Mouse (Mus musculus) 3T3-L1 (cell line): ENCODE data around the gene Jarid2.

Source experiments
- DNase-seq: peaks from one replicate; pipeline ENCODE4 v3.0.0-alpha.2; 2015; ENCODE audit warnings: low read depth, low spot score

Jarid2 gene

GRCm38 (mm10) chr13:44915945-44916344, 186.7 kb downstream of the Jarid2 start:
- DNase-seq = peak; percentile 65

- DNase-seq = no peak
These were observed 187.9 kb downstream of the Jarid2 start for GRCm38 (mm10) chr13:44917202-44917601.

GRCm38 (mm10) chr13:44918269-44918668, 189.0 kb downstream of the Jarid2 start:
- DNase-seq = no peak

- no peak for DNase-seq
These were observed 191.8 kb downstream of the Jarid2 start for GRCm38 (mm10) chr13:44921095-44921494.

- DNase-seq = no peak
These were observed 192.4 kb downstream of the Jarid2 start for GRCm38 (mm10) chr13:44921721-44922120.

- no peak for DNase-seq
These were observed 194.8 kb downstream of the Jarid2 start for GRCm38 (mm10) chr13:44924042-44924441.

GRCm38 (mm10) chr13:44925173-44925572, 195.9 kb downstream of the Jarid2 start:
- DNase-seq = no peak

- no peak for DNase-seq
These were observed 197.0 kb downstream of the Jarid2 start for GRCm38 (mm10) chr13:44926311-44926710.

- peak; percentile 15 for DNase-seq
These were observed 203.3 kb downstream of the Jarid2 start for GRCm38 (mm10) chr13:44932307-44933264.

- no peak for DNase-seq
These were observed 204.3 kb downstream of the Jarid2 start for GRCm38 (mm10) chr13:44933575-44933974.

- DNase-seq = no peak
These were observed 208.4 kb downstream of the Jarid2 start for GRCm38 (mm10) chr13:44937681-44938080.

- peak; percentile 87 for DNase-seq
These were observed 210.2 kb downstream of the Jarid2 start for GRCm38 (mm10) chr13:44939326-44940035.

- no peak for DNase-seq
These were observed 214.3 kb downstream of the Jarid2 start for GRCm38 (mm10) chr13:44943618-44944017.

GRCm38 (mm10) chr13:44946880-44947635, 217.8 kb downstream of the Jarid2 start:
- DNase-seq = no peak

- no peak for DNase-seq
These were observed 219.3 kb downstream of the Jarid2 start for GRCm38 (mm10) chr13:44948320-44949250.

- DNase-seq = no peak
These were observed 223.3 kb downstream of the Jarid2 start for GRCm38 (mm10) chr13:44952393-44953086.

GRCm38 (mm10) chr13:44953546-44954231, 224.4 kb downstream of the Jarid2 start:
- no peak for DNase-seq

- no peak for DNase-seq
These were observed 224.9 kb downstream of the Jarid2 start for GRCm38 (mm10) chr13:44954232-44954568.

GRCm38 (mm10) chr13:44955781-44956180, 226.5 kb downstream of the Jarid2 start:
- DNase-seq = no peak

GRCm38 (mm10) chr13:44957049-44957448, 227.8 kb downstream of the Jarid2 start:
- DNase-seq = no peak
